Mouse (Mus musculus) olfactory bulb, adult 2 months (tissue): ENCODE results near the gene Magi2. TPM values are rescaled to one million over a fixed set of nuclear protein-coding genes. Genes with fewer than 3 reads are reported as not detected.

ENCODE experiments used
- H3K27ac ChIP-seq: fragments of 200-500 bp; 2 replicates; pipeline ENCODE4 v1.5.1; 2012; ENCODE audit warnings: low read depth, low read length; ENCODE audit not compliant: insufficient read depth
- H3K4me1 ChIP-seq: fragments of 200-500 bp; 2 replicates; pipeline ENCODE4 v1.6.1; 2012; ENCODE audit warnings: low read length; ENCODE audit not compliant: control insufficient read depth, insufficient read depth
- H3K4me3 ChIP-seq: fragments of 200-500 bp; 2 replicates; pipeline ENCODE4 v1.5.1; 2012; ENCODE audit warnings: mild to moderate bottlenecking, low read depth, low read length, moderate library complexity; ENCODE audit not compliant: insufficient read depth
- CTCF ChIP-seq: fragments of 200-500 bp; IDR thresholded peaks from 2 replicates; pipeline ENCODE4 v1.5.1; 2012; ENCODE audit warnings: low read depth, mild to moderate bottlenecking, low read length, moderate library complexity; ENCODE audit not compliant: insufficient read depth
- POLR2A ChIP-seq: fragments of 200-500 bp; IDR thresholded peaks from 2 replicates; pipeline ENCODE4 v1.6.1; 2012; ENCODE audit warnings: mild to moderate bottlenecking, low read depth, low read length, moderate library complexity; ENCODE audit not compliant: insufficient read depth
- WGBS: fragments of 180-500 bp; shearing (Covaris S2); methylation state at CpG from one replicate; pipeline ENCODE4 v1.1.7; 2018; 5-methylcytosine and 5-hydroxymethylcytosine counted together
- polyA plus RNA-seq: library from polyadenylated mRNA; stranded (reverse); fragments of >200 nt; gene quantifications from 2 replicates; pipeline ENCODE4 v1.2.4, GENCODE M21; 2012; ENCODE audit warnings: low replicate concordance; ENCODE audit not compliant: missing spikeins, insufficient read depth, insufficient read length

Gene Magi2
- polyA plus RNA-seq, 1 experiment, result not detected

DNA sequence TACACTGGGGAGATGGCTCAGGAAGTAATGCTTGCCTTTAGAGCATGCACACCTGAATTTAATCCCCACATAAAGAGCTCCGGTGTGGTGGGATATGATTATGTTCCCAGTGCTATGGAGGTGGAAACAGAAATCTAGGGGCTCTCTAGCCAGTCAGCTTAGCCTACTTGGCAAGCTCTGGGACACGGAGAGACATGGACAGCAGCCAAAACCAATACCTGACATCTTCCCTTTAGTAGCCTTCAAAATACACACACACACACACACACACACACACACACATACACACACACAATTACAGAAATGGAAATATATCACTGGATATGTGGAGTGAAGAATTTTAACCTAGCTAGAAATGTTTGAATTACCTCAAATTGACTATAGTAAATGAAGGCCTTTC is 1265.1 kb downstream of the Magi2 start:
- 77% methylated on average over 2 of the region's 2 CpGs for WGBS
- Histone ChIP-seq H3K4me1 (peaks cover 2% of the 10 kb centered on the region; the same call in 1 of the 2 replicates), H3K27ac (no peak overlapping the region), H3K4me3 (no peak overlapping the region)
- TF ChIP-seq CTCF (no peak), POLR2A (no peak)

DNA sequence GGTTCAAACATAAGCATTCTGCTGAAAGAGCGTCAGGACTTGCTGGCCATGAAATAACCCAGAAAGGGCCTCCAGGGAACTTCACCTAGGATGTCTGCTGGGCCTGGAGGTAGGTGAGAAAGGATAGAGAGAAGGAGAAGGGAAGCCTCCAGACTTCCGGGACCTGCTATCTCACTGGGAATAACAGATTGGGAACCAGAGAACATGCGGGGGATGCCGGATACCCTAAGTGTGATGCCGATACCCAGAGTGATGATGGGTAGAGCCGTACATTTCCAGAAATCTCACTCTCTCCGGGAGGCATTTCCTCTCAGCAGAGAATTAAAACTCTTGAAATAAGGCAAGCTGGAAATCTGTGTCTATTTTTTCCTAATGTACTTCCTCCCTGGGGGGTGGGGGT is 1265.8 kb downstream of the Magi2 start:
- no peak overlapping the region for H3K27ac ChIP-seq
- TF ChIP-seq POLR2A (no peak), CTCF (no peak)
- H3K4me3 ChIP-seq, result no peak overlapping the region
- WGBS, result 83% methylated on average over 7 of the region's 7 CpGs
- peaks cover 2% of the 10 kb centered on the region; the same call in 1 of the 2 replicates for H3K4me1 ChIP-seq

DNA sequence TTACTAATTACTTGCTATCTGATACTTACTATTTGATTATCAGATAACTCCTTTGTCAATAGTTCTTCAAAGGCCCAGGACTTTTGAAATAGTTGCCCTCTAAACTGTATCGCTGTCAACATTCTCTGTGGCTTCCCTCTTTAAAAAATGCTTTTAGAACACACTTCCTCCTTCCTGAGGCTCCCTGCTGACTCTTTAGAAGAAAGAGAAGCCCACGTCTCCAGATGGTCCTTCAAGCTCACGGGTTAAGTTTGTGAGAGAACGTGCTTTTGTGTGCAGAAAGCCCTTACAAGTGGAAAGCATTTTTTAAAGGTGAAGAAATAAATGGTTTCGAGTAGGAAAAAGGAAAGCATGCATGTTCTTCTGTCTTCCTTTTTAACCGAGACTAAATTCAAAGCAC is 1267.2 kb downstream of the Magi2 start:
- H3K4me1 ChIP-seq, result peaks cover 5% of the 10 kb centered on the region; the same call in 1 of the 2 replicates
- H3K27ac ChIP-seq, result no peak overlapping the region
- H3K4me3 ChIP-seq, result no peak overlapping the region
- no peak for TF ChIP-seq CTCF
- TF ChIP-seq POLR2A, result no peak
- 44% methylated on average over 6 of the region's 6 CpGs for WGBS

DNA sequence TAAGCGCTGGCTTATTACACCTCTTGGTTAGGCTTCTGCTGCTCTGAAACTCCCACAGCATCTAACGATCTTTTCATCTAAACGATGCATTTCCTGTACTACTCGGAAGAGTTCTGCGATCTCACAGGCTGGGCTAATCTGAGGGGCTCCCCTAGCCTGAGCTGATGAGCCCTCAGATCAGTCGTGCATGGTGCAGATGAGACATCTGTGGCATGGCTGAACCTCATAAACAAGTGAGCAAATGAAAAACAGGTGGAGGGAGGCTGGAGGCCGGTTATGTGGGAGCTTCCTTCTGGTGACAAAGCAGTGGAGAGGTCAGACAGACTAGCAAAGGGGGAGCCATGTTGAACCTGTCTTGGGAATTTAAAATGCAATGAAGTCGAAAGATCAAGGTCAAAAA is 1270.1 kb downstream of the Magi2 start:
- WGBS, result 52% methylated on average over 8 of the region's 8 CpGs
- no peak overlapping the region for H3K4me3 ChIP-seq
- TF ChIP-seq CTCF (no peak), POLR2A (no peak)
- H3K4me1 ChIP-seq, result peaks cover 7% of the 10 kb centered on the region; the same call in 1 of the 2 replicates
- H3K27ac ChIP-seq, result no peak overlapping the region

DNA sequence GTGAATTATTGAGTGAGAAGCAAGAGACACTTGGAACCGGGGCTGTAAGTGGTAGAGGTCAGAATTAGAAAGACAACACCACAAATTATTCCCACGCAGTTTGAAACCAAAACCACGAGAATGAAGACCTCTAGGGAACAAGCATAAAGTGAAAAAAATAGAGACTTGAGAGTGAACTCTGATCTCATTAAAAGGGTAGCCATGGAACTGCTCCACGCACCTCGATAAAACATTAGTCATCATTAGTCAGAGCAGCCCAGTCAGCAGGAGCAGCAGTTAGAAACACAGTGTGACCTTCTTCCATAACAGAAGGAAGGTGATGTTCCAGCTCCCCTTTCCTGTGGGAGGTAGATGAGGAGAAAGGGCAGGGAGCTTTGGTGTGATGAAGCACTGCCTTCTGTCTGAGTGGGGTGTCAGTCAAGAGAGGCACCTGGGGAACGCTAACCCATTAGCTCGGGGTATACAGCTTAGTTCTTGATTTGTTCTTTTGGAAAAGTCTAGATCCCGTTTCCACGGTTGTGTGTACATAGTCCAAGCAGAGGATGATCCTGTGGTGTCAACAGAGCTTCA is 1272.3 kb downstream of the Magi2 start:
- Histone ChIP-seq H3K4me3 (no peak overlapping the region), H3K4me1 (peaks cover 4% of the 10 kb centered on the region; the same call in 1 of the 2 replicates), H3K27ac (no peak overlapping the region)
- no peak for TF ChIP-seq POLR2A
- TF ChIP-seq CTCF, result no peak
- WGBS, result 64% methylated on average over 9 of the region's 9 CpGs

DNA sequence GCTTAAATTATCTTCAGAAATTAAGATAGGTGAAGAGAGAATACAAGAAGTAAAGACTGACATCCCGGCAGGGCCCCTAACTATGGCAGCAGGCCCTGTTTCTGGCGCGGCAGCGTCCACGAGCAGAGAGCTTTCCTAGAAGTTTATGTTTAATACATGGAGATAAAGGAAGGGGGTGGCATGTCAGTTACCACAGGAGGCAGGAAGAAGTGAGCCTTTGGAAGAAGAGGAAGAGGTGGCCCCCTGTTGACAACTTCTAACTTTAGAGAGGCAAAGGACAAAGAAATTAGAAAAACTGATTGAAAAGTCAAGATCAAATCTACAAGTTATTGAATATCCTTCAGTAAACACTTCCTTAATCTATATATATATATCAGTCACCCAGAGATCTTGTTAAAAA is 1281.8 kb downstream of the Magi2 start:
- TF ChIP-seq CTCF (no peak), POLR2A (no peak)
- Histone ChIP-seq H3K27ac (no peak overlapping the region), H3K4me1 (peaks cover 3% of the 10 kb centered on the region), H3K4me3 (no peak overlapping the region)
- 95% methylated on average over 5 of the region's 5 CpGs for WGBS

- no peak overlapping the region for H3K27ac ChIP-seq
- no peak overlapping the region for H3K4me3 ChIP-seq
- H3K4me1 ChIP-seq, result peaks cover 3% of the 10 kb centered on the region
- WGBS, result 54% methylated on average over 6 of the region's 6 CpGs
- TF ChIP-seq POLR2A, result no peak
Measured at GRCm38 (mm10) chr5:20509606-20510005, 1282.8 kb downstream of the Magi2 start.

DNA sequence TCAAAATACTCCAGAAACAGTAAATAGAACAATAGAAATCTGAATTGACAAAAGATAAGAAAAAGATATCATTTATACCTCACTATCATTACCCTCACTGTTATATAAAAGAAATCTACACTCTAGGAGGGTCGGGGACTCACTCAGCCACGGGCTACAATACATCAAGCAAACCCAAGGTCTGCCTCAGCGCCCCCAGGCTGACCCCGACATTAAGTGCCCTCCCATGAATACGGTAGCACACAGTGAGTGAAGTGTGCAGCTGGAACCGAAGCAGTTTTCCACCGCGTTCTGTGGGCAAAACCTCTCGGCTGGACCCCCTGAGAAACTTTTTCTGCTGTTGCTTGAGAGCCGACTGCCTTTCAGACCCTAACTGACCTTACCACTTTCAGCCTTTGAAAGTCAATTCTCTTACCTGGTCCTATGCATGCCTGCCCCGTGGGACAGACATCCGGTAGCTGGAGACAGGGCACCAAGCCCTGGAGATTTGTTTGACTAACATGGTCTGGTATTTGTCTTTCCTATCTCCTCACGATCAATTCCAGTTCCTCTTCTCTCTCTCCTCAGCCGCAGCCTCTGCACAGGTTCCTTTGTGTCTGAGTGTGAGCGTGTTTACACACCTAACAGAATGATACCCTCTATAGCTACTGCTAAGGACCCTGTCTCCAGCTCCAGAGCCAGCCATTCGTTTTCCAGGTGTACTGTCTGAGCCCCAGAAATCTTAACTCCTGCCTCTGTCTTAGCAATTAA is 1285.7 kb downstream of the Magi2 start:
- 79% methylated on average over 16 of the region's 16 CpGs for WGBS
- no peak for TF ChIP-seq CTCF
- no peak for TF ChIP-seq POLR2A
- Histone ChIP-seq H3K27ac (no peak overlapping the region), H3K4me1 (no peaks in the 10 kb centered on the region), H3K4me3 (no peak overlapping the region)

GRCm38 (mm10) chr5:20521639-20522038 is 1294.8 kb downstream of the Magi2 start:
- 49% methylated on average over 9 of the region's 9 CpGs for WGBS
- H3K4me1 ChIP-seq, result peaks cover 3% of the 10 kb centered on the region; the same call in 1 of the 2 replicates
- no peak overlapping the region for H3K4me3 ChIP-seq
- H3K27ac ChIP-seq, result no peak overlapping the region
- TF ChIP-seq CTCF, result no peak
- no peak for TF ChIP-seq POLR2A

GRCm38 (mm10) chr5:20522047-20522446 is 1295.2 kb downstream of the Magi2 start:
- Histone ChIP-seq H3K4me1 (peaks cover 3% of the 10 kb centered on the region; the same call in 1 of the 2 replicates), H3K27ac (no peak overlapping the region), H3K4me3 (no peak overlapping the region)
- WGBS, result 98% methylated on average over 13 of the region's 13 CpGs
- TF ChIP-seq POLR2A (no peak), CTCF (no peak)
